Comparison of ENCODE assay signal across 10 mouse cellular contexts in genomic region chr13:60671235-60671634, GRCm38 (mm10).
DNase-seq lines count a peak whose midpoint lies in the region; ATAC-seq and TF ChIP-seq lines count a peak whose summit lies in the region.
"Had no signal": no experiment of that assay in that cellular context is flagged by ENCODE, and none has a peak within 500 bp of the region (broad histone marks: within the 10 kb centered on the region; RNA-seq: fewer than 3 reads in every experiment).

No protein-coding gene starts in this region.

- ATAC-seq in heart, embryonic 12.5 days (ENCODE audit: insufficient number of reproducible peaks, low FRiP score): no peak
- no peak for ATAC-seq in liver, embryonic 13.5 days (ENCODE audit: low read depth)

- no peak overlapping the region for H3K4me2 ChIP-seq in heart, embryonic 12.5 days
- peak overlapping the region; percentile 53 for H3K4me2 ChIP-seq in liver, embryonic 13.5 days
- H3K4me2 ChIP-seq: limb, embryonic 13.5 days; midbrain, embryonic 11.5 days had no signal

- H3K4me3 ChIP-seq in heart, embryonic 12.5 days: no peak overlapping the region
- no peak overlapping the region for H3K4me3 ChIP-seq in liver, adult 2 months (ENCODE audit: insufficient read depth, low read depth, low read length)
- no peak overlapping the region for H3K4me3 ChIP-seq in brown adipose tissue, adult 24 weeks (ENCODE audit: insufficient read depth, low read depth, low read length)
- no peak overlapping the region for H3K4me3 ChIP-seq in liver, embryonic 13.5 days (replicated peaks)
- H3K4me3 ChIP-seq: limb, embryonic 13.5 days had no signal

- TF ChIP-seq POLR2A in liver, adult 2 months (IDR thresholded peaks at IDR 0.05; ENCODE audit: extremely low read depth, insufficient read depth, low read length): no peak

- H3K4me1 ChIP-seq in heart, embryonic 12.5 days (replicated peaks): peaks cover 58% of the 10 kb centered on the region
- peaks cover 75% of the 10 kb centered on the region for H3K4me1 ChIP-seq in liver, adult 2 months (ENCODE audit: control insufficient read depth, insufficient read depth, low read length)
- H3K4me1 ChIP-seq in brown adipose tissue, adult 24 weeks (ENCODE audit: control insufficient read depth, insufficient read depth, insufficient read length, low read length): peaks cover 21% of the 10 kb centered on the region
- peaks cover 80% of the 10 kb centered on the region for H3K4me1 ChIP-seq in liver, embryonic 13.5 days (replicated peaks)

- no peaks in the 10 kb centered on the region for H3K36me3 ChIP-seq in heart, embryonic 12.5 days
- H3K36me3 ChIP-seq in liver, adult 2 months (ENCODE audit: control insufficient read depth, insufficient read depth, low read length): no peaks in the 10 kb centered on the region; the same call in 1 of the 2 replicates
- no peaks in the 10 kb centered on the region for H3K36me3 ChIP-seq in liver, embryonic 13.5 days
- H3K36me3 ChIP-seq: limb, embryonic 13.5 days had no signal

- no peak for DNase-seq in heart, postnatal 4 days
- no peak for DNase-seq in liver, adult 2 months (ENCODE audit: extremely low read depth, low read depth, low spot score)
- no peak for DNase-seq in liver
- DNase-seq in liver, embryonic 13.5 days: no peak
- no peak for DNase-seq in urinary bladder, postnatal 4 days (ENCODE audit: low spot score in 2 of 2)
- DNase-seq: cerebellum, postnatal 36 days had no signal

- peaks cover 58% of the 10 kb centered on the region for H3K79me2 ChIP-seq in liver, adult 2 months (ENCODE audit: control insufficient read depth, insufficient read depth, low read length)

- TF ChIP-seq CTCF in liver, adult 2 months (IDR thresholded peaks at IDR 0.05; ENCODE audit: low read depth, low read length): no peak

- peak overlapping the region; percentile 58 for H3K27ac ChIP-seq in heart, embryonic 12.5 days (ENCODE audit: poor library complexity, severe bottlenecking)
- H3K27ac ChIP-seq in liver, adult 2 months (replicated peaks; ENCODE audit: insufficient read depth, low read depth, low read length): peak overlapping the region; percentile 41
- H3K27ac ChIP-seq in brown adipose tissue, adult 24 weeks (replicated peaks; ENCODE audit: low read depth, low read length): peak overlapping the region; percentile 74
- H3K27ac ChIP-seq in liver, embryonic 13.5 days: peak overlapping the region; percentile 60
- H3K27ac ChIP-seq: limb, embryonic 13.5 days had no signal

- H3K9me3 ChIP-seq in heart, embryonic 12.5 days (replicated peaks): no peaks in the 10 kb centered on the region
- no peaks in the 10 kb centered on the region for H3K9me3 ChIP-seq in liver, embryonic 13.5 days (replicated peaks)
- H3K9me3 ChIP-seq: limb, embryonic 13.5 days had no signal

- WGBS in heart, embryonic 12.5 days: 48% methylated on average over 10 of the region's 10 CpGs
- 73% methylated on average over 10 of the region's 10 CpGs for WGBS in liver, adult 2 months
- WGBS in liver, embryonic 13.5 days (ENCODE audit: insufficient replicate concordance): 67% methylated on average over 10 of the region's 10 CpGs

- H3K27me3 ChIP-seq in heart, embryonic 12.5 days (replicated peaks): no peaks in the 10 kb centered on the region
- H3K27me3 ChIP-seq in liver, adult 2 months (ENCODE audit: control insufficient read depth, insufficient read depth, low read length): no peaks in the 10 kb centered on the region
- no peaks in the 10 kb centered on the region for H3K27me3 ChIP-seq in liver, embryonic 13.5 days
- H3K27me3 ChIP-seq: limb, embryonic 13.5 days had no signal

- H3K9ac ChIP-seq in heart, embryonic 12.5 days: no peak overlapping the region
- no peak overlapping the region for H3K9ac ChIP-seq in liver, adult 2 months (ENCODE audit: low read depth, low read length)
- no peak overlapping the region; the same call in 1 of the 2 replicates for H3K9ac ChIP-seq in liver, embryonic 13.5 days
- H3K9ac ChIP-seq: limb, embryonic 13.5 days had no signal
